ENCODE assay signal across 14 mouse cellular contexts in the genomic region with DNA sequence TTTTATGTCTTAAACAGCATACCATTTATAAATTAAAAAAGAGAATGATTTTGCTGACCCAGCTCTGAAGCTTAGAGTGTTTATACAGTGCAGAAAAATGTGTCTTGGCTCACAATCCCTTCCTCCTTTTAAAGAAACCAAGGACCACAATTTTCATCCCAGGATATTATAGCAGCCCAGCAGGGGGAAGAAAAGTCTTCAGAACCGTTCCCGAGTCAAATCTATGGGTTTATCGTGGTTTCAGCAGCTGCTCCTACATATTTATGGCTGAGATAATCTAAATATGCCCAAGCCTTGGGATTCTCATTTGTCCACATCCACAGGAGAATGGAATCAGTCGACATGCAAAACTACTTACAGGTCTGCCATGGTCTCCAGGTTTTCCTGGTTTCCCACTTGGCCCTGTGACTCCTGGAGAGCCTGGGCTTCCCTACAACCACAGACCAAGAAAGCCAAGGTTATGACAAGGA.
DNase-seq lines count a peak whose midpoint lies in the region; ATAC-seq lines count a peak whose summit lies in the region.
"Had no signal": no experiment of that assay in that cellular context is flagged by ENCODE, and none has a peak within 500 bp of the region (broad histone marks: within the 10 kb centered on the region; RNA-seq: fewer than 3 reads in every experiment).

No protein-coding gene starts in this region.

- no peaks in the 10 kb centered on the region for H3K4me1 ChIP-seq in heart, embryonic 11.5 days (ENCODE audit: control insufficient read depth, insufficient read depth, low read length)
- H3K4me1 ChIP-seq: heart, embryonic 15.5 days; liver, embryonic 15.5 days had no signal

- peak; percentile 26 to 27 for DNase-seq in heart, postnatal 10 days
- DNase-seq in ovary, postnatal 14 days (ENCODE audit: low spot score) = peak; percentile 7
- DNase-seq in ovary, postnatal 36 days (ENCODE audit: low spot score) = no peak
- peak; percentile 24 to 42 for DNase-seq in kidney, postnatal 4 days
- no peak for DNase-seq in cerebellum, adult 8-10 months
- DNase-seq: cerebellum, adult 9-10 months; gastrocnemius, postnatal 10 days; thymus, adult 2 months had no signal

- ATAC-seq in heart, embryonic 11.5 days (replicated peaks; ENCODE audit: insufficient number of reproducible peaks, low FRiP score, low TSS enrichment) = no peak
- no peak for ATAC-seq in CD4-positive, CD25-positive, alpha-beta regulatory T cell, adult 4 months
- ATAC-seq: midbrain, embryonic 15.5 days had no signal

- no peak overlapping the region for H3K9ac ChIP-seq in heart, embryonic 11.5 days (ENCODE audit: low read depth, low read length)
- H3K9ac ChIP-seq: heart, embryonic 15.5 days; liver, embryonic 15.5 days; midbrain, embryonic 15.5 days had no signal

- H3K27ac ChIP-seq in heart, embryonic 11.5 days (ENCODE audit: low read depth, low read length) = no peak overlapping the region
- H3K27ac ChIP-seq: heart, embryonic 15.5 days; liver, embryonic 15.5 days; midbrain, embryonic 15.5 days had no signal

- H3K36me3 ChIP-seq in heart, embryonic 11.5 days (ENCODE audit: control insufficient read depth, insufficient read depth, low read length) = no peaks in the 10 kb centered on the region
- H3K36me3 ChIP-seq: heart, embryonic 15.5 days; liver, embryonic 15.5 days; midbrain, embryonic 15.5 days had no signal

- WGBS in heart, embryonic 11.5 days (ENCODE audit: insufficient replicate concordance) = 64% methylated on average over 4 of the region's 4 CpGs

- no peak overlapping the region for H3K4me3 ChIP-seq in heart, embryonic 11.5 days (ENCODE audit: low read depth, low read length)
- H3K4me3 ChIP-seq: heart, embryonic 15.5 days; liver, embryonic 15.5 days; midbrain, embryonic 15.5 days had no signal

- H3K4me2 ChIP-seq in heart, embryonic 11.5 days = no peak overlapping the region
- H3K4me2 ChIP-seq: heart, embryonic 15.5 days; liver, embryonic 15.5 days; midbrain, embryonic 15.5 days had no signal

- H3K27me3 ChIP-seq in heart, embryonic 11.5 days (ENCODE audit: control insufficient read depth, insufficient read depth, low read length) = no peaks in the 10 kb centered on the region
- H3K27me3 ChIP-seq: CH12.LX; heart, embryonic 15.5 days; liver, embryonic 15.5 days had no signal

- intact Hi-C loops in heart, postnatal 10 days (cut with DNase I) = no loop called here

- no peaks in the 10 kb centered on the region for H3K9me3 ChIP-seq in heart, embryonic 11.5 days (replicated peaks; ENCODE audit: control insufficient read depth, low read length)
- H3K9me3 ChIP-seq: heart, embryonic 15.5 days; liver, embryonic 15.5 days; midbrain, embryonic 15.5 days had no signal

Comparison
In these comparisons a context has a peak if more than half of its experiments do, and no peak if none do; other contexts are left out.
1. DNase-seq: peak in heart, postnatal 10 days (2 of 2), ovary, postnatal 14 days (single experiment) and kidney, postnatal 4 days (2 of 2); none in ovary, postnatal 36 days (single experiment) and cerebellum, adult 8-10 months (single experiment).